In the genomic region with DNA sequence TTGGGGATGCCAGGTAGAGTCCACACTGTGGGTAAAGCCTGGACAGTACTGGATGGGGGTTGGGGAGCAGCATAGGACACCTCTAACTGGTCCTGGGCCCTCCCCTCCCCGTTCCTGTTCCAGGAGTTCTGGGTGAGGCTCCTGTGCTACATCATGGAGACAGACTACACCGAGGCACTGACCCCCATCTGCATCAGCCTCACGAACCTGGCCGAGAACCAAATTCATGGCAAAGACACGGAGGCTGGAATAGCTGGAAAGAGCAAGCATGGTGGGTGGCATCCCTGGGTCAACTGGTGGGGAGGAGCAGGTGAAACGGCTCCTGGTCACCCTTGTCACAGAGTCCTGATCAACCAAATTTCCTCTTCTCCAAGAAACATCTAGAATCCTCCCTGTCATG, we compare ENCODE assay signal across 27 mouse cellular contexts. TPM values are rescaled to one million over a fixed set of nuclear protein-coding genes. Genes with fewer than 3 reads are reported as not detected.
DNase-seq lines count a peak whose midpoint lies in the region; ATAC-seq and TF ChIP-seq lines count a peak whose summit lies in the region.
"Had no signal": no experiment of that assay in that cellular context is flagged by ENCODE, and none has a peak within 500 bp of the region (broad histone marks: within the 10 kb centered on the region; RNA-seq: fewer than 3 reads in every experiment).

No protein-coding gene starts in this region.

- no peak overlapping the region for H3K4me2 ChIP-seq in heart, embryonic 13.5 days
- H3K4me2 ChIP-seq in lung, embryonic 15.5 days: no peak overlapping the region
- no peak overlapping the region for H3K4me2 ChIP-seq in embryonic facial prominence, embryonic 12.5 days (replicated peaks)
- no peak overlapping the region for H3K4me2 ChIP-seq in hindbrain, postnatal 0 days (ENCODE audit: low read depth, low read length)
- H3K4me2 ChIP-seq: intestine, embryonic 15.5 days had no signal

- H3K9ac ChIP-seq in heart, embryonic 13.5 days: no peak overlapping the region
- H3K9ac ChIP-seq in lung, embryonic 15.5 days: no peak overlapping the region
- no peak overlapping the region for H3K9ac ChIP-seq in embryonic facial prominence, embryonic 12.5 days
- H3K9ac ChIP-seq in hindbrain, postnatal 0 days (replicated peaks; ENCODE audit: low read length): no peak overlapping the region
- H3K9ac ChIP-seq: intestine, embryonic 15.5 days had no signal

- no peak for DNase-seq in heart, embryonic 10.5 days (ENCODE audit: low spot score)
- no peak for DNase-seq in lung, adult 18-20 months
- DNase-seq in hindbrain, postnatal 0 days (ENCODE audit: low spot score): no peak
- DNase-seq in left cerebral cortex, postnatal 36 days (ENCODE audit: low spot score in 2 of 2): no peak
- DNase-seq: adrenal gland, adult 8-10 months; cerebellum, adult 18-20 months; cerebellum, postnatal 14 days; heart, adult 18-20 months; kidney, adult 9 months; lung, adult 2 months; thymus, postnatal 25 days had no signal

- WGBS in heart, embryonic 13.5 days: 68% methylated on average over 6 of the region's 6 CpGs
- 70% methylated on average over 6 of the region's 6 CpGs for WGBS in heart, embryonic 10.5 days
- WGBS in lung, embryonic 15.5 days: 71% methylated on average over 6 of the region's 6 CpGs
- WGBS in embryonic facial prominence, embryonic 12.5 days: 78% methylated on average over 6 of the region's 6 CpGs
- WGBS in hindbrain, postnatal 0 days: 75% methylated on average over 6 of the region's 6 CpGs

- no peak overlapping the region for H3K27ac ChIP-seq in heart, embryonic 13.5 days (replicated peaks)
- H3K27ac ChIP-seq in heart, embryonic 10.5 days: no peak overlapping the region
- no peak overlapping the region for H3K27ac ChIP-seq in lung, embryonic 15.5 days
- H3K27ac ChIP-seq in embryonic facial prominence, embryonic 12.5 days: no peak overlapping the region
- no peak overlapping the region for H3K27ac ChIP-seq in hindbrain, postnatal 0 days
- H3K27ac ChIP-seq: intestine, embryonic 15.5 days; layer of hippocampus, adult 2 months; midbrain, embryonic 10.5 days had no signal

- H3K27me3 ChIP-seq in heart, embryonic 13.5 days (replicated peaks): no peaks in the 10 kb centered on the region
- H3K27me3 ChIP-seq in heart, embryonic 10.5 days (ENCODE audit: insufficient read depth, poor library complexity, severe bottlenecking): no peaks in the 10 kb centered on the region
- no peaks in the 10 kb centered on the region for H3K27me3 ChIP-seq in lung, embryonic 15.5 days
- no peaks in the 10 kb centered on the region for H3K27me3 ChIP-seq in embryonic facial prominence, embryonic 12.5 days
- H3K27me3 ChIP-seq in hindbrain, postnatal 0 days (ENCODE audit: insufficient read depth, low read length): no peaks in the 10 kb centered on the region
- H3K27me3 ChIP-seq: intestine, embryonic 15.5 days had no signal

- no peak for TF ChIP-seq CTCF in hindbrain, postnatal 0 days (IDR thresholded peaks at IDR 0.05; ENCODE audit: low read depth)

- intact Hi-C loops in left cerebral cortex, postnatal 36 days (cut with DNase I): no loop called here

- H3K36me3 ChIP-seq in heart, embryonic 13.5 days: no peaks in the 10 kb centered on the region
- H3K36me3 ChIP-seq in heart, embryonic 10.5 days: no peaks in the 10 kb centered on the region
- H3K36me3 ChIP-seq in lung, embryonic 15.5 days: no peaks in the 10 kb centered on the region
- no peaks in the 10 kb centered on the region for H3K36me3 ChIP-seq in embryonic facial prominence, embryonic 12.5 days
- H3K36me3 ChIP-seq in hindbrain, postnatal 0 days (ENCODE audit: insufficient read depth, low read length): no peaks in the 10 kb centered on the region
- H3K36me3 ChIP-seq: intestine, embryonic 15.5 days; midbrain, embryonic 10.5 days had no signal

- peaks cover 94% of the 10 kb centered on the region for H3K9me3 ChIP-seq in heart, embryonic 13.5 days
- peaks cover 92% of the 10 kb centered on the region for H3K9me3 ChIP-seq in heart, embryonic 10.5 days
- peaks cover 38% of the 10 kb centered on the region; the same call in 1 of the 2 replicates for H3K9me3 ChIP-seq in lung, embryonic 15.5 days
- H3K9me3 ChIP-seq in embryonic facial prominence, embryonic 12.5 days: peaks cover 88% of the 10 kb centered on the region
- peaks cover 97% of the 10 kb centered on the region for H3K9me3 ChIP-seq in hindbrain, postnatal 0 days (ENCODE audit: low read length)

- ATAC-seq in heart, embryonic 13.5 days (ENCODE audit: extremely low read depth, insufficient number of reproducible peaks, low FRiP score, low TSS enrichment): 0 out of 2 replicates have a peak, but pooled peaks have one; percentile 1
- 0 out of 2 replicates have a peak, but pooled peaks have one; percentile 6 for ATAC-seq in lung, embryonic 15.5 days (ENCODE audit: borderline replicate concordance, extremely low read depth, low FRiP score, low TSS enrichment)
- peak; percentile 23; the same call in 1 of the 2 replicates for ATAC-seq in embryonic facial prominence, embryonic 12.5 days (ENCODE audit: insufficient number of reproducible peaks, insufficient read depth, low FRiP score, low TSS enrichment)
- ATAC-seq in hindbrain, postnatal 0 days: 0 out of 2 replicates have a peak, but pooled peaks have one; percentile 10
- ATAC-seq: activated CD4-positive, CD25-positive, alpha-beta regulatory T cell, adult 4 months; forebrain, embryonic 14.5 days; intestine, embryonic 15.5 days had no signal

- H3K4me3 ChIP-seq in heart, embryonic 13.5 days: no peak overlapping the region
- H3K4me3 ChIP-seq in heart, embryonic 10.5 days: no peak overlapping the region
- H3K4me3 ChIP-seq in lung, embryonic 15.5 days: no peak overlapping the region
- H3K4me3 ChIP-seq in embryonic facial prominence, embryonic 12.5 days: no peak overlapping the region
- no peak overlapping the region for H3K4me3 ChIP-seq in hindbrain, postnatal 0 days (ENCODE audit: low read length)
- H3K4me3 ChIP-seq: intestine, embryonic 15.5 days; layer of hippocampus, adult 2 months; midbrain, embryonic 10.5 days had no signal

- H3K4me1 ChIP-seq in heart, embryonic 13.5 days: no peaks in the 10 kb centered on the region
- no peaks in the 10 kb centered on the region for H3K4me1 ChIP-seq in heart, embryonic 10.5 days
- no peaks in the 10 kb centered on the region for H3K4me1 ChIP-seq in lung, embryonic 15.5 days
- H3K4me1 ChIP-seq in embryonic facial prominence, embryonic 12.5 days: no peaks in the 10 kb centered on the region
- H3K4me1 ChIP-seq in hindbrain, postnatal 0 days (ENCODE audit: insufficient read depth, low read length): no peaks in the 10 kb centered on the region
- H3K4me1 ChIP-seq: intestine, embryonic 15.5 days; midbrain, embryonic 10.5 days had no signal

RNA-seq across cellular contexts. Expression of gene Mroh2a, which starts 12.0 kb away (rescaled TPM):
- 0.33 and 0.50 TPM in 2 replicates for polyA plus RNA-seq in heart, embryonic 13.5 days (2015; fragmentation: Nextera tagmentation; extraction: Ambion mirVana)
- polyA plus RNA-seq in heart, embryonic 10.5 days (2016; fragmentation: Nextera tagmentation; extraction: Ambion mirVana): 0.58 and 0.82 TPM in 2 replicates
- 0.90 and 1.1 TPM in 2 replicates for polyA plus RNA-seq in lung, embryonic 15.5 days (2015; fragmentation: Nextera tagmentation; extraction: Ambion mirVana)
- polyA plus RNA-seq in embryonic facial prominence, embryonic 12.5 days (2016; fragmentation: Nextera tagmentation; extraction: Ambion mirVana): 0.80 and 1.6 TPM in 2 replicates
- total RNA-seq in hindbrain, postnatal 0 days (2014; rRNA removed): 0.16 TPM in 1 of 2 replicates, not detected in the other
- polyA plus RNA-seq in hindbrain, postnatal 0 days (2015; fragmentation: Nextera tagmentation; extraction: Ambion mirVana): 0.23 and 0.55 TPM in 2 replicates
- total RNA-seq in left cerebral cortex, postnatal 36 days (2021): under 1 TPM in 1 of 2 experiments, not detected in 1; 0.07 TPM
- total RNA-seq: gastrocnemius, postnatal 14 days; heart, adult 18-20 months had no signal

RNA-seq across cellular contexts. Expression of gene Ugt1a1, which starts 27.0 kb away (rescaled TPM):
- polyA plus RNA-seq in heart, embryonic 13.5 days (2015; fragmentation: Nextera tagmentation; extraction: Ambion mirVana): not detected in 2 replicates
- polyA plus RNA-seq in heart, embryonic 10.5 days (2016; fragmentation: Nextera tagmentation; extraction: Ambion mirVana): not detected in 2 replicates
- 0.11 TPM in 1 of 2 replicates, not detected in the other for polyA plus RNA-seq in lung, embryonic 15.5 days (2015; fragmentation: Nextera tagmentation; extraction: Ambion mirVana)
- polyA plus RNA-seq in embryonic facial prominence, embryonic 12.5 days (2016; fragmentation: Nextera tagmentation; extraction: Ambion mirVana): not detected in 2 replicates
- total RNA-seq in hindbrain, postnatal 0 days (2014; rRNA removed): 0.42 TPM in 1 of 2 replicates, not detected in the other
- 0.09 TPM in 1 of 2 replicates, not detected in the other for polyA plus RNA-seq in hindbrain, postnatal 0 days (2015; fragmentation: Nextera tagmentation; extraction: Ambion mirVana)
- under 1 TPM in 1 of 2 experiments, not detected in 1; 0.18 TPM for total RNA-seq in left cerebral cortex, postnatal 36 days (2021)
- total RNA-seq: hematopoietic stem cell, adult 5-6 weeks; layer of hippocampus, adult 2 months; layer of hippocampus, postnatal 25 days; MEL had no signal
- polyA plus RNA-seq: activated CD4-positive, CD25-positive, alpha-beta regulatory T cell, adult 4 months; C2C12; forebrain, embryonic 14.5 days; limb, embryonic 11.5 days; midbrain, embryonic 10.5 days had no signal

RNA-seq across cellular contexts. Expression of gene Dnajb3, which starts 33.2 kb away (rescaled TPM):
- polyA plus RNA-seq in heart, embryonic 13.5 days (2015; fragmentation: Nextera tagmentation; extraction: Ambion mirVana): 5.3 and 5.8 TPM in 2 replicates
- polyA plus RNA-seq in heart, embryonic 10.5 days (2016; fragmentation: Nextera tagmentation; extraction: Ambion mirVana): 8.1 and 9.9 TPM in 2 replicates
- 6.1 and 6.9 TPM in 2 replicates for polyA plus RNA-seq in lung, embryonic 15.5 days (2015; fragmentation: Nextera tagmentation; extraction: Ambion mirVana)
- polyA plus RNA-seq in embryonic facial prominence, embryonic 12.5 days (2016; fragmentation: Nextera tagmentation; extraction: Ambion mirVana): 16.1 and 17.0 TPM in 2 replicates
- total RNA-seq in hindbrain, postnatal 0 days (2014; rRNA removed): 4.7 and 7.5 TPM in 2 replicates
- polyA plus RNA-seq in hindbrain, postnatal 0 days (2015; fragmentation: Nextera tagmentation; extraction: Ambion mirVana): 8.6 and 11.7 TPM in 2 replicates
- 1 to 10 TPM; 2.2 to 2.5 TPM for total RNA-seq in left cerebral cortex, postnatal 36 days (2021)
- total RNA-seq: hematopoietic stem cell, adult 5-6 weeks; liver, adult 2 months; MEL had no signal
- polyA plus RNA-seq: C2C12; liver, adult 2 months had no signal

RNA-seq across cellular contexts. Expression of gene Ugt1a2, which starts 38.4 kb away (rescaled TPM):
- polyA plus RNA-seq in heart, embryonic 13.5 days (2015; fragmentation: Nextera tagmentation; extraction: Ambion mirVana): not detected in 2 replicates
- 0.13 TPM in 1 of 2 replicates, not detected in the other for polyA plus RNA-seq in heart, embryonic 10.5 days (2016; fragmentation: Nextera tagmentation; extraction: Ambion mirVana)
- polyA plus RNA-seq in lung, embryonic 15.5 days (2015; fragmentation: Nextera tagmentation; extraction: Ambion mirVana): 0.22 TPM in 1 of 2 replicates, not detected in the other
- not detected in 2 replicates for polyA plus RNA-seq in embryonic facial prominence, embryonic 12.5 days (2016; fragmentation: Nextera tagmentation; extraction: Ambion mirVana)
- total RNA-seq in hindbrain, postnatal 0 days (2014; rRNA removed): not detected in 2 replicates
- not detected in 2 replicates for polyA plus RNA-seq in hindbrain, postnatal 0 days (2015; fragmentation: Nextera tagmentation; extraction: Ambion mirVana)
- total RNA-seq in left cerebral cortex, postnatal 36 days (2021): not detected
- total RNA-seq: gastrocnemius, postnatal 14 days; heart, adult 18-20 months; hematopoietic stem cell, adult 5-6 weeks; layer of hippocampus, adult 2 months; layer of hippocampus, postnatal 25 days; MEL had no signal
- polyA plus RNA-seq: activated CD4-positive, CD25-positive, alpha-beta regulatory T cell, adult 4 months; C2C12; forebrain, embryonic 14.5 days; heart, postnatal 0 days; limb, embryonic 11.5 days; midbrain, embryonic 10.5 days had no signal

RNA-seq across cellular contexts. Expression of gene Hjurp, which starts 38.7 kb away (rescaled TPM):
- polyA plus RNA-seq in heart, embryonic 13.5 days (2015; fragmentation: Nextera tagmentation; extraction: Ambion mirVana): 102 and 106 TPM in 2 replicates
- 143 and 155 TPM in 2 replicates for polyA plus RNA-seq in heart, embryonic 10.5 days (2016; fragmentation: Nextera tagmentation; extraction: Ambion mirVana)
- 184 and 198 TPM in 2 replicates for polyA plus RNA-seq in lung, embryonic 15.5 days (2015; fragmentation: Nextera tagmentation; extraction: Ambion mirVana)
- 231 and 234 TPM in 2 replicates for polyA plus RNA-seq in embryonic facial prominence, embryonic 12.5 days (2016; fragmentation: Nextera tagmentation; extraction: Ambion mirVana)
- 82.8 and 86.3 TPM in 2 replicates for total RNA-seq in hindbrain, postnatal 0 days (2014; rRNA removed)
- polyA plus RNA-seq in hindbrain, postnatal 0 days (2015; fragmentation: Nextera tagmentation; extraction: Ambion mirVana): 47.2 and 47.7 TPM in 2 replicates
- total RNA-seq in left cerebral cortex, postnatal 36 days (2021): 10 to 100 TPM; 33.0 to 38.9 TPM
